Mouse (Mus musculus) heart, adult 2 months (tissue): ENCODE data around the gene Usp21. TPM values are rescaled to one million over a fixed set of nuclear protein-coding genes. Genes with fewer than 3 reads are reported as not detected.

Experiments
- DNase-seq, 2 experiments: peaks; one replicate each; pipeline ENCODE4 v3.0.0; 2021
- H3K27ac ChIP-seq: fragments of 200-600 bp; 2 replicates; pipeline ENCODE4 v1.8.1; 2022
- H3K27me3 ChIP-seq: fragments of 200-500 bp; 2 replicates; pipeline ENCODE4 v1.6.1; 2012; ENCODE audit warnings: mild to moderate bottlenecking, low read length, inconsistent platforms, mixed read lengths; ENCODE audit not compliant: control insufficient read depth, insufficient read depth
- H3K36me3 ChIP-seq: fragments of 200-500 bp; 2 replicates; pipeline ENCODE4 v1.6.1; 2012; ENCODE audit warnings: low read length, inconsistent platforms; ENCODE audit not compliant: control insufficient read depth, insufficient read depth
- H3K4me1 ChIP-seq: fragments of 200-500 bp; 2 replicates; pipeline ENCODE4 v1.6.1; 2011; ENCODE audit warnings: low read length; ENCODE audit not compliant: control insufficient read depth, insufficient read depth
- H3K4me3 ChIP-seq: fragments of 200-600 bp; 2 replicates; pipeline ENCODE4 v1.8.1; 2022
- H3K79me2 ChIP-seq: fragments of 200-500 bp; replicated peaks from 2 replicates; pipeline ENCODE4 v1.6.1; 2012; ENCODE audit warnings: mild to moderate bottlenecking, inconsistent platforms, low read length, moderate library complexity, mixed read lengths; ENCODE audit not compliant: control insufficient read depth, insufficient read depth
- H3K9ac ChIP-seq: fragments of 200-500 bp; 2 replicates; pipeline ENCODE4 v1.6.1; 2012; ENCODE audit warnings: low read depth, mild to moderate bottlenecking, control low read depth, inconsistent platforms, low read length, mixed read lengths
- CTCF ChIP-seq: fragments of 200-600 bp; IDR thresholded peaks from 2 replicates; pipeline ENCODE4 v1.8.1; 2022; ENCODE audit warnings: antibody characterized with exemption, mild to moderate bottlenecking, moderate library complexity
- EP300 ChIP-seq: fragments of 200-500 bp; IDR thresholded peaks from 2 replicates; pipeline ENCODE4 v1.6.1; 2011; ENCODE audit warnings: low read depth, low read length, control low read depth; ENCODE audit not compliant: insufficient read depth
- POLR2A ChIP-seq: fragments of 200-500 bp; IDR thresholded peaks from 2 replicates; pipeline ENCODE4 v1.6.1; 2011; ENCODE audit warnings: mild to moderate bottlenecking, low read depth, low read length, control low read depth; ENCODE audit not compliant: insufficient read depth
- WGBS: fragments of 180-500 bp; shearing (Covaris S2); methylation state at CpG from one replicate; pipeline ENCODE4 v1.1.7; 2018; 5-methylcytosine and 5-hydroxymethylcytosine counted together
- intact Hi-C: fragments of 180-260 bp; cut with DNase I; formaldehyde crosslinking; loops from one replicate; pipeline ENCODE4 v1.15.1; 2025
- polyA plus RNA-seq: library from polyadenylated mRNA; depleted of rRNA; stranded (reverse); fragments of >200 nt; gene quantifications from 2 replicates; pipeline ENCODE4 v1.2.3, GENCODE M21; 2012
- total RNA-seq, 2 experiments: library from RNA; stranded (reverse); gene quantifications; 2 replicates each; pipeline ENCODE4 v1.2.3; 2021

Usp21 gene
- total and polyA plus RNA-seq, 3 experiments, result 19.9 to 31.7 (median 20.1) TPM

GRCm38 (mm10) chr1:171288328-171288727, 537 bp upstream of the Usp21 start:
- intact Hi-C loops, result loop anchor here (2.0 kb wide), 1 partner anchor 122 kb away; the partner anchor contains the start of gene Usf1
- DNase-seq, result no peak
- no peak for TF ChIP-seq POLR2A
- TF ChIP-seq CTCF, result no peak
- TF ChIP-seq EP300, result no peak
- 66% methylated on average over 4 of the region's 4 CpGs for WGBS
- no peaks in the 10 kb centered on the region; the same call in 1 of the 2 replicates for H3K79me2 ChIP-seq
- no peak overlapping the region; the same call in 1 of the 2 replicates for H3K4me3 ChIP-seq
- no peak overlapping the region; the same call in 1 of the 2 replicates for H3K27ac ChIP-seq
- peaks cover under 1% of the 10 kb centered on the region; the same call in 1 of the 2 replicates for H3K36me3 ChIP-seq
- peaks cover 6% of the 10 kb centered on the region for H3K4me1 ChIP-seq
- no peak overlapping the region for H3K9ac ChIP-seq
- H3K27me3 ChIP-seq, result no peaks in the 10 kb centered on the region

- Histone ChIP-seq H3K9ac (no peak overlapping the region), H3K79me2 (no peaks in the 10 kb centered on the region; the same call in 1 of the 2 replicates), H3K4me1 (peaks cover 8% of the 10 kb centered on the region), H3K27me3 (no peaks in the 10 kb centered on the region), H3K36me3 (no peaks in the 10 kb centered on the region; the same call in 1 of the 2 replicates), H3K4me3 (no peak overlapping the region), H3K27ac (no peak overlapping the region)
- intact Hi-C loops, result no loop called here
- TF ChIP-seq CTCF (no peak), POLR2A (no peak), EP300 (no peak)
- no peak for DNase-seq
- 91% methylated on average over 19 of the region's 19 CpGs for WGBS
These were observed 1.3 kb downstream of the Usp21 start for GRCm38 (mm10) chr1:171286517-171286916.

DNA sequence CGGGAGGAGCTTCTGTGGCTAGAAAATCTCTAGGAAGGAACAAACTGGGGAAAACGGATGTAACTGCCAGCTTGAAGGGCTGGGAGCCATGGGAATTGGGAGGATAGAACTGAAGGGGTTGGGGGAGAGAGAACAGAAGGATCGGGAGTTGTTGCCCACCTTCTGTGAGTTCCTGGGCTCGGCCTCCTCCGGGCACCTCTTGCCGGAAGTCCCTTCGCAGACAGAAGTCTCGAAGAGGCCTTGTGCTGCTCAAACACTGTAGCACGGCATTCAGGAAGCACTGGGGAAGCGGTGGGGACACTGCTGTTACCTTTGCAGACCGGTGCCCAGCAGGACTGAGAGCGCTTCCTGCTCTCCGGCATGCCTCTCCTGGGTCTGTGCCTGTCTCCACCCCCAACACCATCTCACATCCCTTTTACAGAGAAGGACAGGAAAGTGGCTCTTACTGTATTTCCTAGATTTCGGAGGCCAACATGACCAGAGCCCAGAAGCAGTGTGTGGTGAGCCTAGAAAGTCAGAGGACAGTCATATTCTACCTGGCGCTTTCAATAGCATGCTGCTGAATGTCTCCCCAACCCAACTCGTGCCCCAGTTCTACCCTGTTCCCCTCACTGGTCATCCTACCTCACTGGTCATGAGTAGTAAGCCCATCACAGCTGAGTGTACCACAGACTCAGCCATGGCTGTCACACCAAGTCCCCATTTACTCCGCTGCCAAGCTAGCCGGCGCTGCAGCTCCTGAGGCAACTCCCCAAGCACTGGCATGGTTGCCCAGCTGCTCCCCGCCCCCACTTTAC, 2.5 kb downstream of the Usp21 start:
- intact Hi-C loops, result no loop called here
- Histone ChIP-seq H3K36me3 (no peaks in the 10 kb centered on the region; the same call in 1 of the 2 replicates), H3K27ac (peak overlapping the region; percentile 20), H3K27me3 (no peaks in the 10 kb centered on the region), H3K79me2 (no peaks in the 10 kb centered on the region; the same call in 1 of the 2 replicates), H3K4me1 (peaks cover 9% of the 10 kb centered on the region), H3K9ac (no peak overlapping the region), H3K4me3 (no peak overlapping the region)
- 62% methylated on average over 20 of the region's 20 CpGs for WGBS
- no peak for DNase-seq
- TF ChIP-seq CTCF, result no peak
- no peak for TF ChIP-seq EP300
- no peak for TF ChIP-seq POLR2A

GRCm38 (mm10) chr1:171284491-171284890, 3.3 kb downstream of the Usp21 start:
- Histone ChIP-seq H3K36me3 (no peaks in the 10 kb centered on the region; the same call in 1 of the 2 replicates), H3K79me2 (no peaks in the 10 kb centered on the region; the same call in 1 of the 2 replicates), H3K9ac (no peak overlapping the region), H3K27ac (no peak overlapping the region), H3K4me1 (peaks cover 10% of the 10 kb centered on the region), H3K4me3 (no peak overlapping the region), H3K27me3 (no peaks in the 10 kb centered on the region)
- intact Hi-C loops, result no loop called here
- peak in 1 of 2 experiments; percentile 20 for DNase-seq
- TF ChIP-seq EP300 (no peak), POLR2A (no peak), CTCF (no peak)
- 83% methylated on average over 15 of the region's 15 CpGs for WGBS

GRCm38 (mm10) chr1:171283188-171284160, 4.3 kb downstream of the Usp21 start:
- no peak overlapping the region for H3K27ac ChIP-seq
- TF ChIP-seq POLR2A (no peak), EP300 (no peak), CTCF (no peak)
- H3K27me3 ChIP-seq, result no peaks in the 10 kb centered on the region
- peaks cover 10% of the 10 kb centered on the region for H3K4me1 ChIP-seq
- H3K36me3 ChIP-seq, result no peaks in the 10 kb centered on the region; the same call in 1 of the 2 replicates
- H3K9ac ChIP-seq, result no peak overlapping the region
- H3K79me2 ChIP-seq, result no peaks in the 10 kb centered on the region; the same call in 1 of the 2 replicates
- intact Hi-C loops, result no loop called here
- peak; percentile 2 to 18 for DNase-seq
- no peak overlapping the region for H3K4me3 ChIP-seq
- 89% methylated on average over 18 of the region's 18 CpGs for WGBS
